Mouse (Mus musculus): ENCODE measurements around the gene Kif1c. TPM values are rescaled to one million over a fixed set of nuclear protein-coding genes. Genes with fewer than 3 reads are reported as not detected.

Gene Kif1c
- polyA plus RNA-seq, 1 experiment from 2014 or later = 12.4 TPM

DNA sequence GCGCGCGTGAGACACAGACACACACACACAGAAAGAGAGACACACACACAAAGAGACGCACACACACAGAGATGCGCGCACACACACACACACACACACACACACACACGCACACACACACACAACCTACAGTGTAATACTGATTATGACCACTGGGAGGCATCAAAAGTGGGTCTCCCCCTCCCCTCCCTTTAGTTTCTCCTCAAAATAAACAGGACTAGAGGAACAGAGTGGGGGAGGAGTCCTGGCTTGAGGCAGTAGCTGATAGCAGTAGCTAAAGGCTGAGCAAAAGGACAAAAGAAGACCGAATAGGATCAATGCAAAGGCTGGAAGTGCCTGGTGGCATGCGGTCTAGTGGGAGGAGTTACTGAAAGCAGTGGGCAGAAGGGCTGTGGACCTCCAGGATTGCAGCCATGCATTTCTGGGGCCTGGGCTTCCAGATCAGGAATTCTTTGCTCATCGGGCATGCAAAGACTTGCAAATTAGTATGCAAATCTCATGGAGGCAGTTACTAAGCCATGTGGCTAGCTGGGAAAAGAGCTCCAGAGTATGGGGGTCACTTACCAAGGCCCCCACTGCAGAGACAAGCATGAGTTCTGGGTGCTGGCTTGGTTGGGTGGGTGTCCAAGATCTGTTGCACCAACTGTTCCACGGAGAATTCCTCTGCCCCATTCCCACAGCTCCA lies 18.3 kb upstream of the Kif1c start:
- no peaks in the 10 kb centered on the region for H3K4me1 ChIP-seq (ENCODE audit: insufficient read depth)
- ATAC-seq (ENCODE audit: insufficient read depth) (peak; percentile 74), DNase-seq (peak; percentile 85)
- peaks cover 76% of the 10 kb centered on the region for H3K36me3 ChIP-seq (ENCODE audit: insufficient read depth)
- no peaks in the 10 kb centered on the region for H3K9me3 ChIP-seq (ENCODE audit: low read depth, low read length)
- no peak overlapping the region for H3K9ac ChIP-seq
- 28% methylated on average over 11 of the region's 11 CpGs for WGBS
- H3K4me2 ChIP-seq = no peak overlapping the region
- peak; percentile 86 for TF ChIP-seq CTCF (IDR thresholded peaks at IDR 0.05; ENCODE audit: low read depth)
- H3K27me3 ChIP-seq (ENCODE audit: insufficient read depth, low read length) = no peaks in the 10 kb centered on the region
- peak overlapping the region; percentile 54; the same call in 1 of the 2 replicates for H3K27ac ChIP-seq (ENCODE audit: low read depth)
- H3K4me3 ChIP-seq (ENCODE audit: low read depth, low read length) = 0 out of 2 replicates have a peak overlapping the region, but pooled peaks have one; percentile 2

DNA sequence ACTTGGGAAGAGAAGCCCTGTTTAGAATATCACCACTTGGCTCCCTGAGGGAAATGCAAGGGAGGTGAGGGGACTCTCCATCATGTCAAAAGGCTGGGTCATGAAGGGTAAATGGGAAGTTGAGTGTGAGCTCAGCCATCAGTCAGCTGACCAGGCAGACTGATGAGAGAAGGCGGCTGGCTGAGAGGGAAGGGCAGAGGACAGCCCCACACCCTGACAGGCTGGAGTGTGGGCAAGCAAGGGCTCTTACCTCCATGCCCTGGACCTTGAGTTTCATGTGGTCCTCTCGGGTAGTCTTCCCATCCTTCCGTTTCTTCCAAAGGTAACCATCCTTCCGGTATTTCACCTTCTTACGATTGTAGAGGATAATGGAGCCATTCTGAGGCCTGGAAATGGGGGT lies 16.7 kb upstream of the Kif1c start:
- WGBS = 84% methylated on average over 5 of the region's 5 CpGs
- ATAC-seq (ENCODE audit: insufficient read depth) = no peak
- Histone ChIP-seq H3K36me3 (ENCODE audit: insufficient read depth) (peaks cover 70% of the 10 kb centered on the region), H3K27ac (ENCODE audit: low read depth) (no peak overlapping the region), H3K9me3 (ENCODE audit: low read depth, low read length) (no peaks in the 10 kb centered on the region), H3K27me3 (ENCODE audit: insufficient read depth, low read length) (no peaks in the 10 kb centered on the region), H3K4me3 (ENCODE audit: low read depth, low read length) (no peak overlapping the region), H3K4me1 (ENCODE audit: insufficient read depth) (no peaks in the 10 kb centered on the region), H3K4me2 (no peak overlapping the region), H3K9ac (no peak overlapping the region)
- no peak for TF ChIP-seq CTCF (IDR thresholded peaks at IDR 0.05; ENCODE audit: low read depth)
- DNase-seq = no peak

DNA sequence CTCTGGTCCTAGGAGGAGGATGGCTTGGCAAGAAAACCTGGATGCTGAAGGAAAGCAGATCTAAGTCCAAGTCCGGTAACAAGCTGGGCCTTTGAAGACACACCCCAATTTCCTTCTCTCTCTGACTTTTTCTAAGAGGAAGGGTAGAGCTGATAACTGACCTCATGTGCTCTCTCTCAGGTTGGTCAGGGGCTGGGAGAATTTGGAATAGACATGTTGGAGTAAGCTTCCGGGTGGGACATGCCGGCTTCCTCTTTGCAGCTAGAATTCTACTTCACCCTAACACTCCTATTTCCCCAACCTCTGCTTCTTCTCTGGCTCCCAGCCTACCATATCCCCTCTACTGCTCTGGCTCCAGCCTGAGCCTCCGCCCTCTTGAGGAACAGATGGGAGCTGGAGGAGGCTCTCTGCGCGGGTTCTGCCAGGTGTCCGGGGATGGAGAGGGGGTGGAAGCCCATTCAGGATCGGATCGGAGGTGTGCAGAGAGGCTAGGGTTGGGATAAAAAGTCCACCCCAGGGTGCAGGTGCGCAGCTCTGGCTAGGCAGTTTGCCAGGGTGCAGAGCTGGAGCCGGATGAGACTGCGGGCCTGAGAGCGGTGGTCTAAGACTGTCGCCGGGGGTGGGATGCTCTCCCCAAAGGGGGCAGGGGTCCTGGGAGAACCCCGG lies 13.3 kb upstream of the Kif1c start:
- no peaks in the 10 kb centered on the region for H3K4me1 ChIP-seq (ENCODE audit: insufficient read depth)
- H3K36me3 ChIP-seq (ENCODE audit: insufficient read depth) = peaks cover 41% of the 10 kb centered on the region
- TF ChIP-seq CTCF (IDR thresholded peaks at IDR 0.05; ENCODE audit: low read depth) = no peak

DNA sequence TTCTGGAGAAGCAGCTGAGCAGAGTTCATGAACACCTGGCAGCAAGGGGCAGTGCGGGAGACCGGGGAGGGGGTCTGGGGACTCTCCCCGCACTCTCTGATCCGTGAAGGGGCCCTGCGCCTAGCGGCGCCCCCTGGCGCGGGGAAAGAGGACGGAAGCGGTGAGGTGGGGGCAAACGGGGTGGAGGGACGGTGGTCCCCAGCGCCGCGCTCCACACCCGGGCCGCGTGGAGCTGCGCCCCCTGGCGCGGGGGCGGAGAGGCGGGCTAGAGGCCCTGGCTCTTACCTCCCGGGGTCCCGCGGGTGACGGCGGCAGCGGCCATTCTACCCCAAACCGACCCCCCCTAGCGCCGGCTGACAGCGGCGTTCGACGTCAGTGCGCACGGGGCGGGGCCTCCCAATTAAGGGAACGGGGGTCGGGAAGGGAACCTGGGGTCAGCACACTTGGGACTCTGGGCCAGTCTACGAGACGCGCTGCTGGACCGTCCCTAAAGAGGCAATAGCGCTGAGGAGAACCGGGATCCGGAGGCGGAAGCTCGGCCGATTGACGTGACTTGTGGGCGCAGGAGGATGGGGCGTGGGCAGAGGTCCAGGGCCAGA lies 12.6 kb upstream of the Kif1c start, which contains the start of gene Camta2:
Gene Camta2, minus strand, starts transcription at position 505 of the 599 bp plus-strand sequence.
- ATAC-seq (ENCODE audit: insufficient read depth) (peak; percentile 89), DNase-seq (peak; percentile 92)
- TF ChIP-seq CTCF (IDR thresholded peaks at IDR 0.05; ENCODE audit: low read depth) = peak; percentile 57
- Histone ChIP-seq H3K4me3 (ENCODE audit: low read depth, low read length) (peak within 1 kb of the TSS; percentile 87), H3K9me3 (ENCODE audit: low read depth, low read length) (no peaks in the 10 kb centered on the region), H3K4me2 (peak within 1 kb of the TSS; percentile 80), H3K27ac (ENCODE audit: low read depth) (peak within 1 kb of the TSS; percentile 88), H3K27me3 (ENCODE audit: insufficient read depth, low read length) (no peaks in the 10 kb centered on the region), H3K36me3 (ENCODE audit: insufficient read depth) (peaks cover 34% of the 10 kb centered on the region), H3K9ac (peak within 1 kb of the TSS; percentile 82), H3K4me1 (ENCODE audit: insufficient read depth) (no peaks in the 10 kb centered on the region)
- under 1% methylated on average over 53 of the region's 55 CpGs for WGBS

More for the DNA sequence above, 13.3 kb upstream of the Kif1c start:
- Histone ChIP-seq H3K27ac (ENCODE audit: low read depth) (peak overlapping the region; percentile 88), H3K4me2 (peak overlapping the region; percentile 80), H3K27me3 (ENCODE audit: insufficient read depth, low read length) (no peaks in the 10 kb centered on the region), H3K9me3 (ENCODE audit: low read depth, low read length) (no peaks in the 10 kb centered on the region), H3K9ac (peak overlapping the region; percentile 82), H3K4me3 (ENCODE audit: low read depth, low read length) (peak overlapping the region; percentile 87)
- 2% methylated on average over 16 of the region's 16 CpGs for WGBS
- DNase-seq (peak; percentile 45), ATAC-seq (ENCODE audit: insufficient read depth) (peak; percentile 65)

DNA sequence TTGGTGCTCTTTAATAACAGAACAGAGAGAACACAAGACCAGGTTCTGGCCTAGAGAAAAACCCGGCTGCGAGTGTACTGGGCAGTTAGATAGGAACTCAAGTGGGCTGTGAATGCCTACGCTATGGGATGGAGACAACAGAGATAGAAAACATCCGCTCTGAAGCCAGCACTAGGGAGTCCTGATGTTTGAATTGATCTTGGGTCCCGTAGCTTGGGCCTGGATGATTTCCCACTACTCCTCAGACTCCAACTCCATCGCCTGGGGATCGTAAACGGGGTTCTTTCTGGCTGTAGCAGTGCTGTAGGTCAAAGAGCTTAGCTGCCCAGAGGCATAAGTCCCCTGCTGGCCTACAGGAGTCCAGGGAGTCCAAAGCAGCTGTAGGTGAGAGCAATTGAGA lies 12.0 kb upstream of the Kif1c start:
- Histone ChIP-seq H3K4me2 (peak overlapping the region; percentile 80), H3K4me3 (ENCODE audit: low read depth, low read length) (peak overlapping the region; percentile 87), H3K9me3 (ENCODE audit: low read depth, low read length) (no peaks in the 10 kb centered on the region), H3K4me1 (ENCODE audit: insufficient read depth) (no peaks in the 10 kb centered on the region), H3K36me3 (ENCODE audit: insufficient read depth) (peaks cover 28% of the 10 kb centered on the region), H3K9ac (peak overlapping the region; percentile 82), H3K27me3 (ENCODE audit: insufficient read depth, low read length) (no peaks in the 10 kb centered on the region), H3K27ac (ENCODE audit: low read depth) (peak overlapping the region; percentile 88)
- TF ChIP-seq CTCF (IDR thresholded peaks at IDR 0.05; ENCODE audit: low read depth) = no peak
- DNase-seq (peak; percentile 28), ATAC-seq (ENCODE audit: insufficient read depth) (0 out of 2 replicates have a peak, but pooled peaks have one; percentile 20)
- WGBS = 11% methylated on average over 8 of the region's 8 CpGs

DNA sequence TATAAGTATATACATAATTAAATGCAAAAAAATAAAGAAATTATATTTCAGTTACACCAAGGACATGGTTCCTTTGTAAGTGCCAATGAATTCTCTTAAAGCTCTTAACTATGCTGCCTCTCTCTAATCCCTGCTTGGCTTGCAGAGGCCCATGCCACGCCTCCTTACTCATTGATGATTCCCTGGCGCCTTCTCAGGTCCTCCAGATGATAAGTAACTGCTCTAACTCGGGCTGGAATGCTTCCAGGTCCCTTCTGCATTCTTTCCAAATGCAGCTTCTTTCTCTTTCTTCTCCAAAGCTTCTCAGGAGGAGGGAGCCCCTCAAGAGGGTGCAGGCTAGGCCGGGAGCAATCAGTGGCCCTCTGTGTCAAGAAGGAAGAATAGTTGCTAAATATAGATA lies 10.8 kb upstream of the Kif1c start:
- no peak overlapping the region for H3K4me3 ChIP-seq (ENCODE audit: low read depth, low read length)
- no peak for TF ChIP-seq CTCF (IDR thresholded peaks at IDR 0.05; ENCODE audit: low read depth)
- H3K36me3 ChIP-seq (ENCODE audit: insufficient read depth) = peaks cover 15% of the 10 kb centered on the region
- ATAC-seq (ENCODE audit: insufficient read depth) = no peak
- no peaks in the 10 kb centered on the region for H3K9me3 ChIP-seq (ENCODE audit: low read depth, low read length)
- peak; percentile 57 for DNase-seq
- no peaks in the 10 kb centered on the region for H3K4me1 ChIP-seq (ENCODE audit: insufficient read depth)
- no peaks in the 10 kb centered on the region for H3K27me3 ChIP-seq (ENCODE audit: insufficient read depth, low read length)
- WGBS = 44% methylated on average over 4 of the region's 4 CpGs
- no peak overlapping the region for H3K9ac ChIP-seq
- no peak overlapping the region for H3K4me2 ChIP-seq
- no peak overlapping the region for H3K27ac ChIP-seq (ENCODE audit: low read depth)

DNA sequence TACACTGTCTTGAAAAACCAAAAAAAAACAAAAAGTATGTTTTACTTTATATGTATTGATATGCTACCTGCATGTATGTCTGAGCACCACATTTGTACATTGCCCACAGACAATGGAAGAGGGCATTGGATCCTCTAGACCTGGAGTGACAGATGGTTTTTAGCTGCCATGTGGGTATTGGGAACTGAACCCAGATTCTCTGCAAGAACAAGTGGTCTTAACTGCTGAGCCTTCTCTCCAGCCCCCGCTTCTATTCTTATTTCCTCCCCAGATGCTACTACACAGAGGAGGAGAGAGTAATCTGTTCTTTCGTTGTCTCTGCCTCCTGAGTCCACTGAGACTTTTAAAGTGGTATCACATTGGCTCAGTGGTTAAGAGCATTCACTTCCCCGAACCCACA lies 6.8 kb upstream of the Kif1c start:
- no peak for ATAC-seq (ENCODE audit: insufficient read depth)
- TF ChIP-seq CTCF (IDR thresholded peaks at IDR 0.05; ENCODE audit: low read depth) = no peak
- Histone ChIP-seq H3K27ac (ENCODE audit: low read depth) (no peak overlapping the region), H3K4me3 (ENCODE audit: low read depth, low read length) (no peak overlapping the region), H3K9me3 (ENCODE audit: low read depth, low read length) (no peaks in the 10 kb centered on the region), H3K36me3 (ENCODE audit: insufficient read depth) (no peaks in the 10 kb centered on the region), H3K4me1 (ENCODE audit: insufficient read depth) (no peaks in the 10 kb centered on the region), H3K9ac (no peak overlapping the region), H3K4me2 (no peak overlapping the region), H3K27me3 (ENCODE audit: insufficient read depth, low read length) (no peaks in the 10 kb centered on the region)
- DNase-seq = no peak
- 70% methylated on average over 3 of the region's 3 CpGs for WGBS
